Mouse (Mus musculus) ES-Bruce4 (cell line): ENCODE results near the gene Tmem212.

ENCODE experiments used
- CTCF ChIP-seq: IDR thresholded peaks from one replicate; pipeline ENCODE4 v1.8.1; 2011; ENCODE audit warnings: low read depth, low read length
- EP300 ChIP-seq: IDR thresholded peaks from 2 replicates; pipeline ENCODE4 v1.6.1; 2011; ENCODE audit warnings: low read depth, low read length; ENCODE audit not compliant: insufficient read depth
- POLR2A ChIP-seq: IDR thresholded peaks from one replicate; pipeline ENCODE4 v1.8.1; 2011; ENCODE audit warnings: low read length; ENCODE audit not compliant: insufficient read depth

GRCm38 (mm10) chr3:27941634-27942033 is 45.5 kb upstream of the Tmem212 start:
- no peak for TF ChIP-seq POLR2A
- TF ChIP-seq EP300: no peak
- no peak for TF ChIP-seq CTCF
